8 mouse cellular contexts compared by ENCODE assay signal in genomic region chr10:81257158-81258039, GRCm38 (mm10). TPM values are rescaled to one million over a fixed set of nuclear protein-coding genes. Genes with fewer than 3 reads are reported as not detected.
DNase-seq lines count a peak whose midpoint lies in the region; ATAC-seq and TF ChIP-seq lines count a peak whose summit lies in the region.

No protein-coding gene starts in this region.

- no peak for TF ChIP-seq EP300 in liver, postnatal 0 days (IDR thresholded peaks at IDR 0.05; ENCODE audit: low read depth)

- peak overlapping the region; percentile 58 for H3K4me2 ChIP-seq in hindbrain, embryonic 11.5 days (replicated peaks; ENCODE audit: low read depth, low read length)
- H3K4me2 ChIP-seq in liver, postnatal 0 days (ENCODE audit: low read depth, low read length), result peak overlapping the region; percentile 69

- DNase-seq in cerebellum, adult 2 months, result peak; percentile 58 to 68
- DNase-seq in cerebellum, adult 9-11 months, result no peak
- no peak for DNase-seq in liver, adult 2 months (ENCODE audit: extremely low read depth, low read depth, low spot score)
- no peak for DNase-seq in liver
- DNase-seq in hindbrain, embryonic 11.5 days (ENCODE audit: low spot score), result peak; percentile 63
- no peak for DNase-seq in liver, postnatal 0 days
- peak; percentile 70 for DNase-seq in right cerebral cortex, postnatal 25 days
- DNase-seq in kidney, adult 11 months, result no peak

- TF ChIP-seq CTCF in cerebellum, adult 2 months (IDR thresholded peaks at IDR 0.05; ENCODE audit: borderline replicate concordance, insufficient read depth, low read depth, low read length), result no peak
- TF ChIP-seq CTCF in liver, adult 2 months (IDR thresholded peaks at IDR 0.05; ENCODE audit: low read depth, low read length), result no peak
- no peak for TF ChIP-seq CTCF in liver, postnatal 0 days (IDR thresholded peaks at IDR 0.05; ENCODE audit: low read depth)

- no peaks in the 10 kb centered on the region for H3K79me2 ChIP-seq in liver, adult 2 months (ENCODE audit: control insufficient read depth, insufficient read depth, low read length)

- no peaks in the 10 kb centered on the region for H3K27me3 ChIP-seq in cerebellum, adult 2 months (ENCODE audit: control insufficient read depth, insufficient read depth, low read length)
- peaks cover 21% of the 10 kb centered on the region for H3K27me3 ChIP-seq in liver, adult 2 months (ENCODE audit: control insufficient read depth, insufficient read depth, low read length)
- peaks cover 51% of the 10 kb centered on the region for H3K27me3 ChIP-seq in hindbrain, embryonic 11.5 days (ENCODE audit: control insufficient read depth, insufficient read depth, low read length)
- peaks cover 46% of the 10 kb centered on the region for H3K27me3 ChIP-seq in liver, postnatal 0 days (ENCODE audit: insufficient read depth, low read length)

- under 1% methylated on average over 62 of the region's 62 CpGs for WGBS in cerebellum, adult 2 months
- 5% methylated on average over 62 of the region's 62 CpGs for WGBS in liver, adult 2 months
- 2% methylated on average over 61 of the region's 62 CpGs for WGBS in hindbrain, embryonic 11.5 days
- 2% methylated on average over 62 of the region's 62 CpGs for WGBS in liver, postnatal 0 days (ENCODE audit: insufficient replicate concordance)

- ATAC-seq in hindbrain, embryonic 11.5 days (ENCODE audit: low FRiP score), result no peak
- ATAC-seq in liver, postnatal 0 days, result peak; percentile 12; the same call in 1 of the 2 replicates

- H3K36me3 ChIP-seq in liver, adult 2 months (ENCODE audit: control insufficient read depth, insufficient read depth, low read length), result no peaks in the 10 kb centered on the region
- H3K36me3 ChIP-seq in hindbrain, embryonic 11.5 days (ENCODE audit: control insufficient read depth, insufficient read depth, low read length), result no peaks in the 10 kb centered on the region
- H3K36me3 ChIP-seq in liver, postnatal 0 days (replicated peaks; ENCODE audit: insufficient read depth, low read length), result 0 out of 2 replicates have a peak, but pooled peaks cover under 1% of the 10 kb centered on the region

- TF ChIP-seq POLR2A in cerebellum, adult 2 months (IDR thresholded peaks at IDR 0.05; ENCODE audit: borderline replicate concordance, insufficient read depth, low read length), result no peak
- TF ChIP-seq POLR2A in liver, adult 2 months (IDR thresholded peaks at IDR 0.05; ENCODE audit: extremely low read depth, insufficient read depth, low read length), result no peak

- peaks cover 5% of the 10 kb centered on the region for H3K4me1 ChIP-seq in cerebellum, adult 2 months (ENCODE audit: control insufficient read depth, insufficient read depth, low read length)
- H3K4me1 ChIP-seq in liver, adult 2 months (ENCODE audit: control insufficient read depth, insufficient read depth, low read length), result no peaks in the 10 kb centered on the region
- H3K4me1 ChIP-seq in hindbrain, embryonic 11.5 days (replicated peaks; ENCODE audit: control insufficient read depth, insufficient read depth, low read length), result peaks cover under 1% of the 10 kb centered on the region; the same call in 1 of the 2 replicates
- peaks cover 5% of the 10 kb centered on the region; the same call in 1 of the 2 replicates for H3K4me1 ChIP-seq in liver, postnatal 0 days (ENCODE audit: insufficient read depth)

- H3K9ac ChIP-seq in liver, adult 2 months (ENCODE audit: low read depth, low read length), result 0 out of 2 replicates have a peak overlapping the region, but pooled peaks have one; percentile 31
- peak overlapping the region; percentile 4 for H3K9ac ChIP-seq in hindbrain, embryonic 11.5 days (ENCODE audit: low read depth, low read length)
- H3K9ac ChIP-seq in liver, postnatal 0 days (replicated peaks), result 0 out of 2 replicates have a peak overlapping the region, but pooled peaks have one; percentile 22

- no peaks in the 10 kb centered on the region for H3K9me3 ChIP-seq in hindbrain, embryonic 11.5 days (ENCODE audit: control insufficient read depth, low read length)
- H3K9me3 ChIP-seq in liver, postnatal 0 days (ENCODE audit: low read length), result peaks cover 7% of the 10 kb centered on the region

- H3K4me3 ChIP-seq in cerebellum, adult 2 months (replicated peaks; ENCODE audit: insufficient read depth, low read depth, low read length), result peak overlapping the region; percentile 83
- H3K4me3 ChIP-seq in liver, adult 2 months (ENCODE audit: insufficient read depth, low read depth, low read length), result peak overlapping the region; percentile 51
- peak overlapping the region; percentile 37 for H3K4me3 ChIP-seq in hindbrain, embryonic 11.5 days (ENCODE audit: low read depth, low read length)
- peak overlapping the region; percentile 33 for H3K4me3 ChIP-seq in liver, postnatal 0 days (ENCODE audit: low read depth, low read length)

- H3K27ac ChIP-seq in cerebellum, adult 2 months (ENCODE audit: insufficient read depth, low read length), result 0 out of 2 replicates have a peak overlapping the region, but pooled peaks have one; percentile 24
- no peak overlapping the region for H3K27ac ChIP-seq in liver, adult 2 months (replicated peaks; ENCODE audit: insufficient read depth, low read depth, low read length)
- H3K27ac ChIP-seq in hindbrain, embryonic 11.5 days (ENCODE audit: low read depth, low read length), result no peak overlapping the region
- H3K27ac ChIP-seq in liver, postnatal 0 days (ENCODE audit: low read depth), result no peak overlapping the region

RNA-seq across cellular contexts. Expression of gene Matk, which starts 4.7 kb away (rescaled TPM):
- 124 and 141 TPM in 2 replicates for polyA plus RNA-seq in cerebellum, adult 2 months (2012; rRNA removed)
- total RNA-seq in liver, adult 2 months (2014; rRNA removed), result 0.60 and 0.65 TPM in 2 replicates
- 0.27 and 0.43 TPM in 2 replicates for polyA plus RNA-seq in liver, adult 2 months (2012; rRNA removed)
- 3.1 and 3.3 TPM in 2 replicates for polyA plus RNA-seq in hindbrain, embryonic 11.5 days (2014; fragmentation: Nextera tagmentation; extraction: Ambion mirVana)
- polyA plus RNA-seq in liver, postnatal 0 days (2015; fragmentation: Nextera tagmentation; extraction: Ambion mirVana), result 1.7 TPM in 2 replicates

RNA-seq across cellular contexts. Expression of gene Mrpl54, which starts 9.3 kb away (rescaled TPM):
- 81.4 and 84.9 TPM in 2 replicates for polyA plus RNA-seq in cerebellum, adult 2 months (2012; rRNA removed)
- total RNA-seq in liver, adult 2 months (2014; rRNA removed), result 52.1 and 65.9 TPM in 2 replicates
- 66.6 and 85.9 TPM in 2 replicates for polyA plus RNA-seq in liver, adult 2 months (2012; rRNA removed)
- 179 and 182 TPM in 2 replicates for polyA plus RNA-seq in hindbrain, embryonic 11.5 days (2014; fragmentation: Nextera tagmentation; extraction: Ambion mirVana)
- 110 and 112 TPM in 2 replicates for polyA plus RNA-seq in liver, postnatal 0 days (2015; fragmentation: Nextera tagmentation; extraction: Ambion mirVana)

RNA-seq across cellular contexts. Expression of gene Apba3, which starts 9.4 kb away (rescaled TPM):
- 61.8 and 63.9 TPM in 2 replicates for polyA plus RNA-seq in cerebellum, adult 2 months (2012; rRNA removed)
- total RNA-seq in liver, adult 2 months (2014; rRNA removed), result 30.5 and 44.1 TPM in 2 replicates
- polyA plus RNA-seq in liver, adult 2 months (2012; rRNA removed), result 132 and 143 TPM in 2 replicates
- 32.1 and 33.5 TPM in 2 replicates for polyA plus RNA-seq in hindbrain, embryonic 11.5 days (2014; fragmentation: Nextera tagmentation; extraction: Ambion mirVana)
- 21.1 and 23.2 TPM in 2 replicates for polyA plus RNA-seq in liver, postnatal 0 days (2015; fragmentation: Nextera tagmentation; extraction: Ambion mirVana)

RNA-seq across cellular contexts. Expression of gene Zfr2, which starts 24.4 kb away (rescaled TPM):
- 77.6 and 79.6 TPM in 2 replicates for polyA plus RNA-seq in cerebellum, adult 2 months (2012; rRNA removed)
- 0.27 and 0.74 TPM in 2 replicates for total RNA-seq in liver, adult 2 months (2014; rRNA removed)
- polyA plus RNA-seq in liver, adult 2 months (2012; rRNA removed), result 0.15 and 1.6 TPM in 2 replicates
- 3.4 and 4.3 TPM in 2 replicates for polyA plus RNA-seq in hindbrain, embryonic 11.5 days (2014; fragmentation: Nextera tagmentation; extraction: Ambion mirVana)
- polyA plus RNA-seq in liver, postnatal 0 days (2015; fragmentation: Nextera tagmentation; extraction: Ambion mirVana), result 0.09 and 0.61 TPM in 2 replicates

RNA-seq across cellular contexts. Expression of gene Atcay, which starts 26.8 kb away (rescaled TPM):
- polyA plus RNA-seq in cerebellum, adult 2 months (2012; rRNA removed), result 115 and 122 TPM in 2 replicates
- total RNA-seq in liver, adult 2 months (2014; rRNA removed), result 0.07 TPM in 1 of 2 replicates, not detected in the other
- polyA plus RNA-seq in liver, adult 2 months (2012; rRNA removed), result not detected in 2 replicates
- 22.8 and 23.8 TPM in 2 replicates for polyA plus RNA-seq in hindbrain, embryonic 11.5 days (2014; fragmentation: Nextera tagmentation; extraction: Ambion mirVana)
- polyA plus RNA-seq in liver, postnatal 0 days (2015; fragmentation: Nextera tagmentation; extraction: Ambion mirVana), result not detected in 2 replicates

Comparison
In these comparisons a context has a peak if more than half of its experiments do, and no peak if none do; other contexts are left out.
1. DNase-seq: peak in cerebellum, adult 2 months (2 of 2), hindbrain, embryonic 11.5 days (single experiment) and right cerebral cortex, postnatal 25 days (single experiment); none in cerebellum, adult 9-11 months (single experiment), liver, adult 2 months (single experiment), liver (single experiment), liver, postnatal 0 days (single experiment) and kidney, adult 11 months (single experiment).
2. H3K4me3 ChIP-seq: peak in every context shown above with its lines; median percentile 83 in cerebellum, adult 2 months; 51 in liver, adult 2 months; 37 in hindbrain, embryonic 11.5 days; 33 in liver, postnatal 0 days.
3. RNA of gene Matk, which starts 4.7 kb away (polyA plus RNA-seq): 124 to 141 TPM in cerebellum, adult 2 months; 3.1 to 3.3 TPM in hindbrain, embryonic 11.5 days, 1.7 TPM in liver, postnatal 0 days and 0.27 to 0.43 TPM in liver, adult 2 months; every median in the first group is over 10 times any median in the second.
4. Peak in every context shown above with its lines, with median percentiles within 50 percentile points of each other: H3K9ac ChIP-seq.